14 mouse cellular contexts compared by ENCODE assay signal in the genomic region with DNA sequence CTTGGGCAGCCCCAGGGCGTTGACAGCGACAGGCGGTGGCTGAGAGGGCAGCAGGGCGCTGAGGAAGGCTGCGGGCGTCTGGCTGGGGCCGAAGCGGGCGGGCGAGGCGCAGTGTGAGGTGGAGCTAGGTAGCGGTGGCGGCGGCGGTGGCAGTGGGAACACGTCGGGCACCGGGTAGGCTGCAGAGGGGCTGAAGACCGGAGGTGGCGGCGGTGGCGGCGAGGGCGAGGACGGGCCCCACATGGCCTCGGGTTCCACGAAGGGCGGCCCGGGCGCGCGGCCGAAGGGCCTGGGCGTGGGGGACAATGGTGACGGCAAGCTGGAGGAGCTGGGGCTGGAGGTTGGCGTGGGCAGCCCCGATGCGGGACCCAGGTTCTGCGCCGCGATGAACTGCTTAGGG.
DNase-seq lines count a peak whose midpoint lies in the region; ATAC-seq and TF ChIP-seq lines count a peak whose summit lies in the region.
"Had no signal": no experiment of that assay in that cellular context is flagged by ENCODE, and none has a peak within 500 bp of the region (broad histone marks: within the 10 kb centered on the region; RNA-seq: fewer than 3 reads in every experiment).

No protein-coding gene starts in this region.

- H3K36me3 ChIP-seq in forebrain, embryonic 11.5 days (ENCODE audit: control insufficient read depth, insufficient read depth, low read length), result peaks cover 18% of the 10 kb centered on the region
- peaks cover 7% of the 10 kb centered on the region; the same call in 1 of the 2 replicates for H3K36me3 ChIP-seq in forebrain, embryonic 16.5 days (ENCODE audit: control insufficient read depth, insufficient read depth)
- H3K36me3 ChIP-seq in liver, embryonic 12.5 days, result peaks cover 18% of the 10 kb centered on the region
- H3K36me3 ChIP-seq in liver, postnatal 0 days (replicated peaks; ENCODE audit: insufficient read depth, low read length), result peaks cover 21% of the 10 kb centered on the region
- H3K36me3 ChIP-seq in embryonic facial prominence, embryonic 10.5 days (replicated peaks), result peaks cover 55% of the 10 kb centered on the region
- H3K36me3 ChIP-seq in limb, embryonic 12.5 days, result peaks cover 61% of the 10 kb centered on the region

- peak; percentile 54 for DNase-seq in forebrain, embryonic 11.5 days (ENCODE audit: low spot score)
- no peak for DNase-seq in liver, postnatal 0 days
- DNase-seq in embryonic facial prominence, embryonic 10.5 days (ENCODE audit: low spot score), result peak; percentile 32
- no peak for DNase-seq in urinary bladder, postnatal 10 days (ENCODE audit: low spot score)
- DNase-seq in adrenal gland, postnatal 10 days, result no peak
- DNase-seq: adrenal gland, postnatal 36 days; cerebellum, adult 18-20 months; gastrocnemius, adult 2 months; thymus, adult 2 months had no signal

- no peak for ATAC-seq in forebrain, embryonic 11.5 days (replicated peaks; ENCODE audit: low FRiP score)
- no peak for ATAC-seq in forebrain, embryonic 16.5 days
- ATAC-seq in liver, embryonic 12.5 days, result no peak
- no peak for ATAC-seq in liver, postnatal 0 days
- 0 out of 2 replicates have a peak, but pooled peaks have one; percentile 29 for ATAC-seq in limb, embryonic 12.5 days (ENCODE audit: insufficient number of reproducible peaks, insufficient read depth, low FRiP score, low TSS enrichment, low read depth)

- H3K9ac ChIP-seq in forebrain, embryonic 11.5 days (ENCODE audit: low read length), result no peak overlapping the region
- no peak overlapping the region for H3K9ac ChIP-seq in forebrain, embryonic 16.5 days (replicated peaks; ENCODE audit: low read depth, low read length)
- H3K9ac ChIP-seq in liver, embryonic 12.5 days, result no peak overlapping the region
- no peak overlapping the region for H3K9ac ChIP-seq in liver, postnatal 0 days (replicated peaks)
- H3K9ac ChIP-seq in limb, embryonic 12.5 days (replicated peaks), result no peak overlapping the region
- H3K9ac ChIP-seq: limb, embryonic 13.5 days had no signal

- H3K9me3 ChIP-seq in forebrain, embryonic 11.5 days (ENCODE audit: control insufficient read depth, low read length), result peaks cover 8% of the 10 kb centered on the region
- H3K9me3 ChIP-seq in forebrain, embryonic 16.5 days (ENCODE audit: control insufficient read depth, low read length), result no peaks in the 10 kb centered on the region; the same call in 1 of the 2 replicates
- peaks cover 15% of the 10 kb centered on the region for H3K9me3 ChIP-seq in liver, embryonic 12.5 days (replicated peaks)
- H3K9me3 ChIP-seq in liver, postnatal 0 days (ENCODE audit: low read length), result peaks cover 18% of the 10 kb centered on the region
- peaks cover 19% of the 10 kb centered on the region for H3K9me3 ChIP-seq in embryonic facial prominence, embryonic 10.5 days
- H3K9me3 ChIP-seq in limb, embryonic 12.5 days, result peaks cover 19% of the 10 kb centered on the region

- no peak overlapping the region for H3K4me2 ChIP-seq in forebrain, embryonic 11.5 days (ENCODE audit: low read depth, low read length, severe bottlenecking)
- H3K4me2 ChIP-seq in forebrain, embryonic 16.5 days (ENCODE audit: low read length), result no peak overlapping the region
- H3K4me2 ChIP-seq in liver, embryonic 12.5 days, result peak overlapping the region; percentile 19
- H3K4me2 ChIP-seq in liver, postnatal 0 days (ENCODE audit: low read depth, low read length), result no peak overlapping the region
- no peak overlapping the region for H3K4me2 ChIP-seq in limb, embryonic 12.5 days
- H3K4me2 ChIP-seq: limb, embryonic 13.5 days had no signal

- TF ChIP-seq EP300 in liver, postnatal 0 days (IDR thresholded peaks at IDR 0.05; ENCODE audit: low read depth), result no peak

- no peak for TF ChIP-seq CTCF in liver, postnatal 0 days (IDR thresholded peaks at IDR 0.05; ENCODE audit: low read depth)

- H3K27ac ChIP-seq in forebrain, embryonic 11.5 days (ENCODE audit: low read depth, low read length), result no peak overlapping the region
- no peak overlapping the region for H3K27ac ChIP-seq in forebrain, embryonic 16.5 days (ENCODE audit: low read length)
- H3K27ac ChIP-seq in liver, embryonic 12.5 days, result no peak overlapping the region
- H3K27ac ChIP-seq in liver, postnatal 0 days (ENCODE audit: low read depth), result no peak overlapping the region
- peak overlapping the region; percentile 31; the same call in 1 of the 2 replicates for H3K27ac ChIP-seq in embryonic facial prominence, embryonic 10.5 days (replicated peaks)
- H3K27ac ChIP-seq in limb, embryonic 12.5 days, result no peak overlapping the region
- H3K27ac ChIP-seq: gastrocnemius, adult 2 months; layer of hippocampus, adult 2 months; limb, embryonic 13.5 days had no signal

- WGBS in forebrain, embryonic 11.5 days, result 71% methylated on average over 41 of the region's 41 CpGs
- 83% methylated on average over 39 of the region's 41 CpGs for WGBS in forebrain, embryonic 16.5 days
- 45% methylated on average over 41 of the region's 41 CpGs for WGBS in liver, embryonic 12.5 days (ENCODE audit: insufficient replicate concordance)
- WGBS in liver, postnatal 0 days (ENCODE audit: insufficient replicate concordance), result 89% methylated on average over 35 of the region's 41 CpGs
- WGBS in embryonic facial prominence, embryonic 10.5 days, result 45% methylated on average over 41 of the region's 41 CpGs
- 69% methylated on average over 41 of the region's 41 CpGs for WGBS in limb, embryonic 12.5 days

- H3K4me1 ChIP-seq in forebrain, embryonic 11.5 days (replicated peaks; ENCODE audit: control insufficient read depth, insufficient read depth, low read length), result peaks cover 2% of the 10 kb centered on the region; the same call in 1 of the 2 replicates
- H3K4me1 ChIP-seq in forebrain, embryonic 16.5 days (replicated peaks; ENCODE audit: control insufficient read depth, insufficient read depth, low read length), result no peaks in the 10 kb centered on the region
- H3K4me1 ChIP-seq in liver, embryonic 12.5 days, result no peaks in the 10 kb centered on the region
- H3K4me1 ChIP-seq in liver, postnatal 0 days (ENCODE audit: insufficient read depth), result no peaks in the 10 kb centered on the region
- peaks cover 15% of the 10 kb centered on the region for H3K4me1 ChIP-seq in embryonic facial prominence, embryonic 10.5 days
- peaks cover 17% of the 10 kb centered on the region for H3K4me1 ChIP-seq in limb, embryonic 12.5 days (replicated peaks)

- no peak overlapping the region for H3K4me3 ChIP-seq in forebrain, embryonic 11.5 days (ENCODE audit: low read depth, low read length)
- no peak overlapping the region for H3K4me3 ChIP-seq in forebrain, embryonic 16.5 days (replicated peaks; ENCODE audit: low read length)
- H3K4me3 ChIP-seq in liver, embryonic 12.5 days, result no peak overlapping the region
- H3K4me3 ChIP-seq in liver, postnatal 0 days (ENCODE audit: low read depth, low read length), result no peak overlapping the region
- H3K4me3 ChIP-seq in embryonic facial prominence, embryonic 10.5 days, result peak overlapping the region; percentile 46
- H3K4me3 ChIP-seq in limb, embryonic 12.5 days (replicated peaks), result no peak overlapping the region
- H3K4me3 ChIP-seq: gastrocnemius, adult 2 months; layer of hippocampus, adult 2 months; limb, embryonic 13.5 days had no signal

- no peaks in the 10 kb centered on the region for H3K27me3 ChIP-seq in forebrain, embryonic 11.5 days (ENCODE audit: control insufficient read depth, insufficient read depth, low read length)
- H3K27me3 ChIP-seq in forebrain, embryonic 16.5 days (replicated peaks; ENCODE audit: control insufficient read depth, insufficient read depth, low read length), result no peaks in the 10 kb centered on the region
- H3K27me3 ChIP-seq in liver, embryonic 12.5 days (replicated peaks), result peaks cover 8% of the 10 kb centered on the region; the same call in 1 of the 2 replicates
- no peaks in the 10 kb centered on the region for H3K27me3 ChIP-seq in liver, postnatal 0 days (ENCODE audit: insufficient read depth, low read length)
- no peaks in the 10 kb centered on the region for H3K27me3 ChIP-seq in embryonic facial prominence, embryonic 10.5 days (replicated peaks; ENCODE audit: low read depth, poor library complexity, severe bottlenecking)
- no peaks in the 10 kb centered on the region for H3K27me3 ChIP-seq in limb, embryonic 12.5 days
- H3K27me3 ChIP-seq: limb, embryonic 13.5 days had no signal

Comparison
In these comparisons a context has a peak if more than half of its experiments do, and no peak if none do; other contexts are left out.
1. DNase-seq: peak in forebrain, embryonic 11.5 days (single experiment) and embryonic facial prominence, embryonic 10.5 days (single experiment); none in liver, postnatal 0 days (single experiment), urinary bladder, postnatal 10 days (single experiment) and adrenal gland, postnatal 10 days (single experiment).